Mouse (Mus musculus) adrenal gland (tissue): ENCODE results near the gene Vmn1r61.

Source experiments
- intact Hi-C: fragments of 180-260 bp; cut with DNase I; formaldehyde crosslinking; loops from one replicate; pipeline ENCODE4 v1.15.1; 2025
- long read RNA-seq, 2 experiments: library from polyadenylated mRNA; unstranded; transcript quantifications; one replicate each; pipeline ENCODE4 v2.0.0; 2020; ENCODE audit warnings: borderline replicate concordance in 1 of 2; ENCODE audit not compliant: insufficient replicate concordance in 1 of 2

The Vmn1r61 gene
- long read RNA-seq, experiment 1, result 0 reads
- long read RNA-seq, experiment 2, result 0 reads

DNA sequence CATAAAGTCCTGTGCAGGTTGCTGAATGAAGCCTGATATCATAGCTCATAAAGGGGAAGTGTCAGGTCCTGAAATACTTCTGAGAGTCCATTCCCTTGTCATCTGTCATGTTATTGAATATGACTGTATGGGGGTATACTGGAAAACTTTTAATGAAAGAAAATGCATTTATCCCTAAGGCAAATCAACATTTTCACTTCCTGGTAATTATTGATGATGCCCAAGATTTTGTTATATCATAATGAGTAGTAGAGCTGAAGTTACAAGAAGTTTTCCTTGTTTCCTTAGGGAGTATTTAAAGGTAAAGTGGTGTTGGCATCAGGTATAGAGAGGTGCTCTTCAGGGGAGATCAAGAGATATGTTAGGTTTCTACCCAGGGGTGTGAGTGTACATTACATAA, at the start of gene Vmn1r61:
Vmn1r61 (minus strand) TSS at position 101 of the 400 bp plus-strand sequence.
- intact Hi-C loops, result no loop called here
